Mouse (Mus musculus) ES-Bruce4 (cell line): ENCODE results near the gene Tmem117. TPM values are rescaled to one million over a fixed set of nuclear protein-coding genes. Genes with fewer than 3 reads are reported as not detected.

Source experiments
- H3K27ac ChIP-seq: 2 replicates; pipeline ENCODE4 v1.5.1; 2012; ENCODE audit warnings: low read length, inconsistent platforms; ENCODE audit not compliant: insufficient read depth
- H3K27me3 ChIP-seq: 2 replicates; pipeline ENCODE4 v1.6.1; 2012; ENCODE audit warnings: mild to moderate bottlenecking, low read length, inconsistent platforms; ENCODE audit not compliant: control insufficient read depth, poor library complexity, insufficient read depth, severe bottlenecking
- H3K36me3 ChIP-seq: 2 replicates; pipeline ENCODE4 v1.6.1; 2012; ENCODE audit warnings: inconsistent platforms, mild to moderate bottlenecking, low read length, moderate library complexity; ENCODE audit not compliant: control insufficient read depth, poor library complexity, insufficient read depth, severe bottlenecking
- H3K4me1 ChIP-seq: one replicate; pipeline ENCODE4 v1.8.1; 2011; ENCODE audit warnings: low read length; ENCODE audit not compliant: control insufficient read depth, insufficient read depth
- H3K4me3 ChIP-seq: 2 replicates; pipeline ENCODE4 v1.5.1; 2011; ENCODE audit warnings: low read depth, mild to moderate bottlenecking, low read length
- H3K9ac ChIP-seq: 2 replicates; pipeline ENCODE4 v1.6.1; 2012; ENCODE audit warnings: low read depth, mild to moderate bottlenecking, inconsistent platforms; ENCODE audit not compliant: poor library complexity, severe bottlenecking
- H3K9me3 ChIP-seq: replicated peaks from 2 replicates; pipeline ENCODE4 v1.6.1; 2012; ENCODE audit warnings: mild to moderate bottlenecking, low read length, inconsistent platforms; ENCODE audit not compliant: control insufficient read depth, poor library complexity, insufficient read depth, severe bottlenecking
- CTCF ChIP-seq: IDR thresholded peaks from one replicate; pipeline ENCODE4 v1.8.1; 2011; ENCODE audit warnings: low read depth, low read length
- EP300 ChIP-seq: IDR thresholded peaks from 2 replicates; pipeline ENCODE4 v1.6.1; 2011; ENCODE audit warnings: low read depth, low read length; ENCODE audit not compliant: insufficient read depth
- POLR2A ChIP-seq: IDR thresholded peaks from one replicate; pipeline ENCODE4 v1.8.1; 2011; ENCODE audit warnings: low read length; ENCODE audit not compliant: insufficient read depth
- polyA plus RNA-seq: library from polyadenylated mRNA; stranded (reverse); fragments of >200 nt; gene quantifications from 2 replicates; pipeline ENCODE4 v1.2.4, GENCODE M21; 2011; ENCODE audit warnings: low read depth; ENCODE audit not compliant: missing spikeins, insufficient read depth, insufficient read length

Gene Tmem117
- polyA plus RNA-seq, 1 experiment: 1.2 TPM

- Histone ChIP-seq H3K9me3 (no peaks in the 10 kb centered on the region), H3K27ac (no peak overlapping the region), H3K4me3 (no peak overlapping the region), H3K9ac (no peak overlapping the region), H3K27me3 (no peaks in the 10 kb centered on the region), H3K4me1 (no peaks in the 10 kb centered on the region), H3K36me3 (no peaks in the 10 kb centered on the region)
- TF ChIP-seq POLR2A: no peak
These were observed 472.5 kb downstream of the Tmem117 start for GRCm38 (mm10) chr15:95101522-95101921.

GRCm38 (mm10) chr15:95107246-95107809, 478.3 kb downstream of the Tmem117 start:
- Histone ChIP-seq H3K27ac (no peak overlapping the region), H3K4me1 (no peaks in the 10 kb centered on the region), H3K4me3 (no peak overlapping the region), H3K27me3 (no peaks in the 10 kb centered on the region), H3K9me3 (no peaks in the 10 kb centered on the region), H3K9ac (no peak overlapping the region), H3K36me3 (no peaks in the 10 kb centered on the region)
- TF ChIP-seq CTCF (no peak), EP300 (no peak), POLR2A (no peak)

- no peak overlapping the region for H3K9ac ChIP-seq
- H3K4me3 ChIP-seq: no peak overlapping the region
- H3K36me3 ChIP-seq: no peaks in the 10 kb centered on the region
- TF ChIP-seq EP300 (no peak), POLR2A (no peak), CTCF (no peak)
- H3K27ac ChIP-seq: no peak overlapping the region
- no peaks in the 10 kb centered on the region for H3K9me3 ChIP-seq
- no peaks in the 10 kb centered on the region for H3K4me1 ChIP-seq
- no peaks in the 10 kb centered on the region for H3K27me3 ChIP-seq
These were observed 479.6 kb downstream of the Tmem117 start for GRCm38 (mm10) chr15:95108626-95109025.

GRCm38 (mm10) chr15:95131401-95131800, 502.4 kb downstream of the Tmem117 start:
- no peak for TF ChIP-seq POLR2A
- no peak for TF ChIP-seq EP300
- TF ChIP-seq CTCF: no peak
- H3K9me3 ChIP-seq: no peaks in the 10 kb centered on the region
- H3K36me3 ChIP-seq: no peaks in the 10 kb centered on the region
- H3K27ac ChIP-seq: no peak overlapping the region
- no peak overlapping the region for H3K4me3 ChIP-seq
- H3K4me1 ChIP-seq: peaks cover 5% of the 10 kb centered on the region
- no peaks in the 10 kb centered on the region for H3K27me3 ChIP-seq
- no peak overlapping the region for H3K9ac ChIP-seq

- Histone ChIP-seq H3K27ac (no peak overlapping the region), H3K4me3 (no peak overlapping the region), H3K36me3 (no peaks in the 10 kb centered on the region), H3K4me1 (peaks cover 3% of the 10 kb centered on the region), H3K27me3 (no peaks in the 10 kb centered on the region), H3K9me3 (no peaks in the 10 kb centered on the region), H3K9ac (no peak overlapping the region)
- no peak for TF ChIP-seq CTCF
- no peak for TF ChIP-seq POLR2A
- no peak for TF ChIP-seq EP300
These were observed 507.0 kb downstream of the Tmem117 start for GRCm38 (mm10) chr15:95135926-95136609.

GRCm38 (mm10) chr15:95137018-95137810, 508.2 kb downstream of the Tmem117 start:
- no peaks in the 10 kb centered on the region for H3K36me3 ChIP-seq
- no peaks in the 10 kb centered on the region for H3K4me1 ChIP-seq
- no peak overlapping the region for H3K4me3 ChIP-seq
- H3K27me3 ChIP-seq: no peaks in the 10 kb centered on the region
- no peak overlapping the region for H3K9ac ChIP-seq
- no peaks in the 10 kb centered on the region for H3K9me3 ChIP-seq
- no peak for TF ChIP-seq EP300
- TF ChIP-seq CTCF: no peak
- TF ChIP-seq POLR2A: no peak
- H3K27ac ChIP-seq: no peak overlapping the region
